Mouse (Mus musculus) hindbrain, embryonic 15.5 days (tissue): ENCODE results near the gene Abca3. TPM values are rescaled to one million over a fixed set of nuclear protein-coding genes. Genes with fewer than 3 reads are reported as not detected.
"Not testable (repeated sequence)": the region's sequence is repeated elsewhere in the genome, so short reads cannot be mapped to it uniquely, and the experiment has no call there.

Experiments
- ATAC-seq: fragments of 200-750 bp; cut with Nextera tagmentation; 2 replicates; pipeline ENCODE4 v1.8.0; 2017; ENCODE audit warnings: low read depth, moderate number of reproducible peaks, moderate TSS enrichment; ENCODE audit not compliant: low FRiP score
- H3K27ac ChIP-seq: fragments of 300-500 bp; sonication (generic); replicated peaks from 2 replicates; pipeline ENCODE4 v1.5.1; 2015; ENCODE audit warnings: mild to moderate bottlenecking, inconsistent platforms
- H3K27me3 ChIP-seq: fragments of 300-500 bp; sonication (generic); 2 replicates; pipeline ENCODE4 v1.6.1; 2015; ENCODE audit warnings: control low read depth, inconsistent platforms
- H3K36me3 ChIP-seq: fragments of 300-500 bp; sonication (generic); 2 replicates; pipeline ENCODE4 v1.6.1; 2015; ENCODE audit warnings: control low read depth, inconsistent platforms
- H3K4me1 ChIP-seq: fragments of 300-500 bp; sonication (generic); replicated peaks from 2 replicates; pipeline ENCODE4 v1.6.1; 2015; ENCODE audit warnings: control low read depth, inconsistent platforms
- H3K4me2 ChIP-seq: fragments of 300-500 bp; sonication (generic); 2 replicates; pipeline ENCODE4 v1.6.1; 2015; ENCODE audit warnings: moderate library complexity, mild to moderate bottlenecking, inconsistent platforms
- H3K4me3 ChIP-seq: fragments of 300-500 bp; sonication (generic); 2 replicates; pipeline ENCODE4 v1.5.1; 2015; ENCODE audit warnings: mild to moderate bottlenecking, inconsistent platforms
- H3K9ac ChIP-seq: fragments of 300-500 bp; sonication (generic); 2 replicates; pipeline ENCODE4 v1.6.1; 2015; ENCODE audit warnings: inconsistent platforms
- H3K9me3 ChIP-seq: fragments of 300-500 bp; sonication (generic); 2 replicates; pipeline ENCODE4 v1.6.1; 2016; ENCODE audit warnings: control low read depth, inconsistent platforms
- WGBS: fragments of 180-500 bp; shearing (Covaris S2); methylation state at CpG from one replicate; pipeline ENCODE4 v1.1.7; 2015; 5-methylcytosine and 5-hydroxymethylcytosine counted together
- microRNA-seq: library from miRNA; unstranded; fragments of <30 nt; microRNA quantifications from one replicate; pipeline ENCODE4, GENCODE M21; 2016
- polyA plus RNA-seq: library from polyadenylated mRNA; unstranded; fragments of >200 nt; fragmentation: Nextera tagmentation; extraction: Ambion mirVana; gene quantifications from 2 replicates; pipeline ENCODE4 v1.2.1, GENCODE M21; 2015

The Abca3 gene
- polyA plus RNA-seq, 1 experiment from 2014 or later, result 31.9 TPM

GRCm38 (mm10) chr17:24451220-24451619 lies 99.5 kb downstream of the Abca3 start:
- Histone ChIP-seq H3K27me3 (no peaks in the 10 kb centered on the region), H3K9ac (no peak overlapping the region), H3K4me2 (no peak overlapping the region), H3K4me1 (peaks cover 27% of the 10 kb centered on the region), H3K27ac (no peak overlapping the region), H3K9me3 (no peaks in the 10 kb centered on the region), H3K4me3 (no peak overlapping the region), H3K36me3 (peaks cover 48% of the 10 kb centered on the region)
- WGBS, result 94% methylated on average over 6 of the region's 6 CpGs
- no peak for ATAC-seq

- Histone ChIP-seq H3K4me3 (no peak overlapping the region), H3K27ac (no peak overlapping the region), H3K4me2 (peak overlapping the region; percentile 63; the same call in 1 of the 2 replicates), H3K9me3 (no peaks in the 10 kb centered on the region), H3K27me3 (no peaks in the 10 kb centered on the region), H3K9ac (no peak overlapping the region), H3K36me3 (peaks cover 27% of the 10 kb centered on the region), H3K4me1 (peaks cover 27% of the 10 kb centered on the region)
- no peak for ATAC-seq
- 91% methylated on average over 2 of the region's 2 CpGs for WGBS
Measured at GRCm38 (mm10) chr17:24453372-24453771, 101.6 kb downstream of the Abca3 start.

- ATAC-seq, result no peak
- 9% methylated on average over 14 of the region's 14 CpGs for WGBS
- H3K4me2 ChIP-seq, result peak overlapping the region; percentile 63
- peak overlapping the region; percentile 92 for H3K27ac ChIP-seq
- no peaks in the 10 kb centered on the region for H3K9me3 ChIP-seq
- no peaks in the 10 kb centered on the region for H3K27me3 ChIP-seq
- peak overlapping the region; percentile 78 for H3K9ac ChIP-seq
- H3K4me1 ChIP-seq, result peaks cover 27% of the 10 kb centered on the region
- peaks cover 18% of the 10 kb centered on the region for H3K36me3 ChIP-seq
- H3K4me3 ChIP-seq, result peak overlapping the region; percentile 72
Measured at GRCm38 (mm10) chr17:24454218-24454755, 102.5 kb downstream of the Abca3 start.

GRCm38 (mm10) chr17:24454756-24455522 lies 103.2 kb downstream of the Abca3 start:
- peak overlapping the region; percentile 72 for H3K4me3 ChIP-seq
- WGBS, result 0% methylated on average over 67 of the region's 67 CpGs
- H3K27me3 ChIP-seq, result no peaks in the 10 kb centered on the region
- peak; percentile 94 for ATAC-seq
- no peaks in the 10 kb centered on the region for H3K9me3 ChIP-seq
- H3K4me2 ChIP-seq, result peak overlapping the region; percentile 63
- H3K27ac ChIP-seq, result peak overlapping the region; percentile 92
- peaks cover 27% of the 10 kb centered on the region for H3K4me1 ChIP-seq
- peak overlapping the region; percentile 78 for H3K9ac ChIP-seq
- peaks cover 12% of the 10 kb centered on the region for H3K36me3 ChIP-seq

- 49% methylated on average over 10 of the region's 10 CpGs for WGBS
- not testable (repeated sequence) for H3K36me3 ChIP-seq, ATAC-seq, H3K9me3 ChIP-seq, H3K9ac ChIP-seq, H3K27me3 ChIP-seq
- Histone ChIP-seq H3K4me3 (peak overlapping the region; percentile 72), H3K27ac (peak overlapping the region; percentile 92; the same call in 1 of the 2 replicates), H3K4me2 (peak overlapping the region; percentile 63), H3K4me1 (peaks cover 27% of the 10 kb centered on the region)
Measured at GRCm38 (mm10) chr17:24455523-24456206, 103.9 kb downstream of the Abca3 start.

Small RNA genes lying within 50 kb of the gene (microRNA-seq; reads per million reads assigned to microRNA genes)
- not detected for gene Gm24427

Other genes starting within 250 kb of the Abca3 start
- 63.8 and 64.4 TPM in 2 replicates for gene Pdpk1, start 201.0 kb upstream of the Abca3 start, polyA plus RNA-seq
- gene Amdhd2, start 188.2 kb upstream of the Abca3 start, polyA plus RNA-seq, result 33.6 and 38.8 TPM in 2 replicates
- 1,386 and 1,520 TPM in 2 replicates for gene Atp6v0c, start 182.2 kb upstream of the Abca3 start, polyA plus RNA-seq
- 26.9 TPM in 2 replicates for gene Tbc1d24, start 146.4 kb upstream of the Abca3 start, polyA plus RNA-seq
- gene Ntn3, start 142.4 kb upstream of the Abca3 start, polyA plus RNA-seq, result 4.9 and 5.8 TPM in 2 replicates
- 10.2 and 12.6 TPM in 2 replicates for gene Tedc2, start 131.1 kb upstream of the Abca3 start, polyA plus RNA-seq
- 18.5 and 18.7 TPM in 2 replicates for gene Ccnf, start 100.5 kb upstream of the Abca3 start, polyA plus RNA-seq
- gene Abca17, start 882 bp upstream of the Abca3 start, polyA plus RNA-seq, result 0.48 and 1.1 TPM in 2 replicates
- 301 and 335 TPM in 2 replicates for gene Rnps1, start 62.6 kb downstream of the Abca3 start, polyA plus RNA-seq
- gene Eci1, start 74.7 kb downstream of the Abca3 start, polyA plus RNA-seq, result 48.0 and 51.5 TPM in 2 replicates
- 6.8 and 7.2 TPM in 2 replicates for gene Dnase1l2, start 91.2 kb downstream of the Abca3 start, polyA plus RNA-seq
- 46.7 and 50.5 TPM in 2 replicates for gene E4f1, start 118.4 kb downstream of the Abca3 start, polyA plus RNA-seq
- gene Pgp, start 118.4 kb downstream of the Abca3 start, polyA plus RNA-seq, result 72.6 and 75.6 TPM in 2 replicates
- 0.34 and 0.77 TPM in 2 replicates for gene Bricd5, start 121.9 kb downstream of the Abca3 start, polyA plus RNA-seq
- 35.4 and 36.0 TPM in 2 replicates for gene Mlst8, start 127.1 kb downstream of the Abca3 start, polyA plus RNA-seq
- 51.4 and 55.0 TPM in 2 replicates for gene Caskin1, start 136.7 kb downstream of the Abca3 start, polyA plus RNA-seq
- 88.7 and 91.0 TPM in 2 replicates for gene Traf7, start 176.0 kb downstream of the Abca3 start, polyA plus RNA-seq
- 6.3 and 8.2 TPM in 2 replicates for gene Rab26, start 182.3 kb downstream of the Abca3 start, polyA plus RNA-seq
- 22.6 and 30.3 TPM in 2 replicates for gene Pkd1, start 197.9 kb downstream of the Abca3 start, polyA plus RNA-seq